Mouse (Mus musculus) adrenal gland (tissue): ENCODE measurements around the gene Olfr770.
"Not testable (repeated sequence)": the region's sequence is repeated elsewhere in the genome, so short reads cannot be mapped to it uniquely, and the experiment has no call there.

Source experiments
- intact Hi-C: fragments of 180-260 bp; cut with DNase I; formaldehyde crosslinking; loops from one replicate; pipeline ENCODE4 v1.15.1; 2025
- long read RNA-seq, 2 experiments: library from polyadenylated mRNA; unstranded; transcript quantifications; one replicate each; pipeline ENCODE4 v2.0.0; 2020; ENCODE audit warnings: borderline replicate concordance in 1 of 2; ENCODE audit not compliant: insufficient replicate concordance in 1 of 2

Gene Olfr770
- long read RNA-seq, experiment 1: 0 reads
- long read RNA-seq, experiment 2: 0 reads

DNA sequence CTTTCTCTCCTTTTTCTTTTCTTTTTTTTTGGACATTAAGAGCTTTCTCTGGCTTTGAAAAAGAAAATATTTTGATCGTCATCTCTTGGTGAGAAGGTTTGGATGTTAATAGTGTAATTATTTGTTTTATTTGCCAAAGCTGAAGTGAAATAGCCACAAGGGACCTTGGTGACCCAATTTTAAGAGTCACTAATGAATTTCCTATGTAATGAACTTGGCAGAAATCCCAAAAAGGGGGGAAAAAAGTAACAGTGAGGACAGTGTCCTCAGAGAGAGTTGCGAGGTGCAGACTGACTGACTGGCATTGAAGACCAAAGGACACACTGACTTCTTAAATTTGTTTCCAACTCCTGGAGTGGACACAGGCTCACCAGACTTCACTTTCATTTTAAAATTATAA is at the start of gene Olfr770:
TSS of gene Olfr770 (minus strand) at position 101 of the 400 bp plus-strand sequence.
- intact Hi-C loops: no loop called here

DNA sequence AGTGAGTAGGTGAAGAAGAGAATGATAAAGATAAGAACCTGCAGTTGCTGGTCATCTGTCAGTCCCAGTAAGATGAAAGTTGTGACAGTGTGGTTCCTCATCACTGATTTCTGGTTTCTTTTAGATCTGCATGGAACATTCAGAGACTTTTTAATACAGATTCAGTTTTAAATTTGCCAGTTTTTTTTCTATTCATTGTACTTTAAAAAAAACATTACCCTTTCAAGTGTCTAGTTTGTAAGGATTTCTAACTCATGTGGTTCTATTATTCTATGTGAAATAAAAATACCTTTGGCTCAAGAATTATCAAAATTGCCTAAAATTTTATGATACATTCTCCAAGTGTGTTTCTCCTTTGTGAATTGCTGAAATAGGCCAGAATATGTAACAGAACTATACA is 48.5 kb upstream of the Olfr770 start, which contains the start of gene Olfr773:
TSS of gene Olfr773 (minus strand) at position 101 of the 400 bp plus-strand sequence.
- intact Hi-C loops: not testable (repeated sequence)

DNA sequence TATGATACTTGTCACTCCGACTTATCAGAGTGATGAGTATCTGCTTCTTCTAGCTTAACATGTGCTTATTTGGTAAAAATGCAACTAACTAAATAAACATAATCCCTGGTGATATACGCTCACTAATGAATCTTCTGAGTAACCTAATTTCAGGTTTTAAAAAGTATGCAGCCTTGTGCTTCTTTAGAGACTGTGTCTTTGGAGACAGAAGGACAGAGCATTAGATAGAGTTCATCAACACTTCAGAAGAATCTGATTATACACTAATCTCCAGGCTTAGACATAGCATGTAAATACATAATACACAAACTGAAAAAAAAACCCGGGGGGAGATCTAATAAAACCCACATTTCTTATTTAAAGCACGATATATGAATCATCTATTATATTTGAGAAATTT is 39.0 kb upstream of the Olfr770 start, which contains the start of gene Olfr772:
TSS of gene Olfr772 (minus strand) at position 101 of the 400 bp plus-strand sequence.
- intact Hi-C loops: not testable (repeated sequence)

DNA sequence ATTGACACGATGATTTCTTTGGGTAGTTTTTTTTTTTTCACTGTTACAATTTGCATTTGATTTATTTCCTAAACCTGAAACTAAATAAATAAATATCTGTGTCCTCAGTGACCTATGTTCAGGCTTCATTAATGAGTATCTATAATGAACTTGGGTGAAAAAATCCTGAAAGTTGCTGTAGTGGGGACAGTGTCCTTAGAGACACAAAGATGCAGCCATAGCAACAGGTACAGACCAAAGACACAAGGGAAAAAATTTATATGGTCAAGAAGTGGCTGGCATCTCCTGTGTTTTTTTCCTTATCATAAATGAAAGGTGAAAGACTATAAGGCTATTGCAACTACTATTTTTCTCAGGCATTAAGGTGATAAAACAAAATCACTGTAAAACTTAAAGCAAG is 25.9 kb upstream of the Olfr770 start, which contains the start of gene Olfr771:
TSS of gene Olfr771 (minus strand) at position 101 of the 400 bp plus-strand sequence.
- intact Hi-C loops: no loop called here

DNA sequence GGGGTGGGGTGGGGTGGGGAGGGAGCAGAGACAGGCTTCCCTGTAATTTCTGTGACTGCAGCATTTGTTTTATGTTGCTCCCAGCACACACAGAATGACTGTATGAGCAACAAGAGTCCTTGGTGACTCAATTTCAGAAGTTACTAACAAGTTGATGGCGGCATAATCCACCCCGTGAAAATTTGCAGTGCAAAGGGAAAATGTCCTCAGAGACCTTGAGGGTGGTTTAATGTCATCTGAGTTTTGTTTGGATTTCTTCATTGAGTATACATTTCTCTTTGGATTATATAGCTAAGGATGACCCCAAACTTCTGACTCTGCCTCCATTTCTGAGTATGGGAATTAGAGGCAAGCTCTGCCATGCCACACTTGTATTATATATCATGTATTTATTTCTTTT is 21.0 kb downstream of the Olfr770 start, which contains the start of gene Olfr769:
TSS of gene Olfr769 (minus strand) at position 101 of the 400 bp plus-strand sequence.
- intact Hi-C loops: no loop called here

DNA sequence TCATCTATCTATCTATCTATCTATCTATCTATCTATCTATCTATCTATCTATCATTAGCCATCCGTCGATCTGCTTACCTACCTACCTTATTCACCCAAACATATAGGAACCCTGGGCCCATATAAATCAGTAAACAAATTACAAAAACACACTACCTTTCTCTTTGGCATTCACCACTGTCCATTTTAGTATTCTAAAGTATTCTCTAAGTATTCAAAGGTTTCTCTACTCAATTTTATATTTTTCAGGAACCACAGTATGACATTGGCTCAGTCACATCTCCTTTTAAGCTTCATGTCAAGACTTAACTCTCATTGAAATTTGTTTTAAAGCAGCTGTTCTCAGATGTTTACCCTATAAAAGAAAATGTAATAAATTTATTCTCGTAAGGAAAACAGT is 23.7 kb downstream of the Olfr770 start:
- intact Hi-C loops: no loop called here

DNA sequence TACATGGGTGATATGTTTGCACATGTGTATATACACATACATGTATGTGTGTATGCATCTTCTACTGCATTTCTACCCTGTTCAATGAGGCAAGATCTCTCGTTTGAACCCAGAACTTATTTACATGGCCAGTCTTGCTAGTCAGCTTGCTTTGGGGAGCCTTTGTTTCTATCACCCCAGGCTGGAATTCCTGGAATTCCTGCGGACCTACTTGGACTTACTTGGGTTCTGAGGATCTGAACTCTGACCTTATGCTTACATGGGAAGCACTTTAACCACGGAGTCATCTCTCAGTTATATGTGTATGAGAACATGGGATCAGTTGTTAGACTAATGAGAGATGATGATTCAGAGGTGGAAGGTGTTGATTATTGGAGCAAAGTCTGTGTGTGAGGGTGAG is 37.6 kb downstream of the Olfr770 start:
- intact Hi-C loops: no loop called here

DNA sequence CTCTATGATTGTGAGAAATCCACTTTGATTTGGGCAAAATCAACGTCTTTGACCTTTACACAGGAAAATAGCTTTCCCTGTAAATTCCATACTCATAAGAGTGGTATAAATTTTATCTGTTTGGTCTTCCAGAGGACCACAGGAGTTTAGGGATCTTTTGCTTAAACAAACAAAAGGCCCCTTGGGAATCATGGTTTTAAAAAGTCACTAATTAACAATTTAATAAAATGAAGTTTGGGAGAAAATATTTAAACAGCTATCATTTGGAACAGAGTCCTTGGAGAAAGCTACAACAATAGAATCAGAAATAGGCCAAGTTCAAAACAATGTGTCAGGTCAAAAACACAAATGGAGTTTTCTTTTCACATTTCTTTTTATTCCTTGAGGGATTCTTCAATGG is 39.5 kb downstream of the Olfr770 start, which contains the start of gene Olfr768:
TSS of gene Olfr768 (minus strand) at position 101 of the 400 bp plus-strand sequence.
- intact Hi-C loops: no loop called here

DNA sequence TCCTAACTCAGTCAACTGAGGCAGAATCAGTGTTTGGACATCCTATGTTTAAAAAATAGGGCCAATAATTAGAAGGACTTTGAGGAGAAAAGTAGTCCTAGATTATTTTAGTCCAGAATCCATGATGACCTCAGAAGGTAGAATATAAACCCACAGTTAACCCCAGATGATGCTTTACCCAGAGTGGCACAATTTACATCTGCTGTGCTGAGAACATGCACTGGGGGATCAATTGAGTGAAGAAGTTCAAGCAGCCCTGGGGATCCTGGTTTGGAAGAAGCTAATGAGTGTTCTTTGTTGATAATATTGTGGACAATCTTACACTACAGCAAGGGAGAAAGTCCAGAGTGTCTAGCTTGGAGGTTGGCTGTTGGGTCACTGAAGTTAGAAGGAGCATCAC is 56.0 kb downstream of the Olfr770 start, which contains the start of gene Olfr767:
TSS of gene Olfr767 (minus strand) at position 101 of the 400 bp plus-strand sequence.
- intact Hi-C loops: not testable (repeated sequence)
